Mouse (Mus musculus): Measurements from ENCODE around the gene 1110004F10Rik. TPM values are rescaled to one million over a fixed set of nuclear protein-coding genes. Genes with fewer than 3 reads are reported as not detected.
A peak's percentile ranks its signal among the peaks of the same experiment; 100 is the strongest.

The 1110004F10Rik gene
- polyA plus RNA-seq, 1 experiment: not detected

DNA sequence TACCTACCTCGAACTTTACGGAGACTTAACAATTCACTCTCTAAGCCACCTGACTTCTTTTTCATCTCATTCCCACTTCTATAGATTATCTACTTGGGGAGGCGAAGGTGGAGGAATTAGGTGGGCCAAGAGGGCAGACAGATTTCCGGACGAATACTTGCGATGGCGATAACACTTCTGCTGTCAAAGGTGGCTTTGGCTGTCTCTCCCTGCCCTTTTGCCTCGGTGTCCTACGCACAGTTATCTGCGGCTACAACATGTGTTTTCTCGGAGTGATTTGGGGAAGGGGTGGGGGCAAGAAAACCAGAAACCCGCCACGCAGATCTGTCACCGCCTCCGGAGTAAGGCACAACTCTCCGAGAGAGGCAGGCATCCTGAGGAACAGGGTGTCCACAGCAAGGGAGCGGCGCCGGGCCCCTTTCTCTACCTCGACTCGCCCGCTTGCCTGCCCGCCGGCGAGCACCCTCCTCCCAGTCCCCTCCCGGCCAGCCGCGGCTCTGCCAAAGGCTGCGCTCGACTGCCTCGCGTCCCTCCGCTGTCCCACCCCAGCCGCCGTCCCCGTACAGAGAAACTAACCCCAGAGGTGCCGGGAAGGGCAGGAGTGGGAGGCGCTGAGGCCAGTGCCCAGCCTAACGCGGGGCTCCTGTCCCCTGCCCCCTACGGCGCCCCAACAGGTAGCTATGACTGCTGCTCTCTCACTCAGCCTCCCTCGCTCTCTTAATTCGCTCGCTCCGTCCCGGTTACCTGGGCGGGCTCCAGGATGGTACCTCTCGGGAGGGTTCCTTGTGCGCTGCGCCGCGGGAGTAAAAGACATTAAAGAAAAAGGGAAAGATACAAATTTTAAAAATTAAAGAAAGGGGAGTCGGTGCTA lies 5.6 kb upstream of the 1110004F10Rik start:
- Histone ChIP-seq H3K4me1 (ENCODE audit: control insufficient read depth, insufficient read depth, low read length) (peaks cover 29% of the 10 kb centered on the region), H3K4me3 (ENCODE audit: insufficient read depth, low read depth, low read length) (peak overlapping the region; percentile 28), H3K27ac (ENCODE audit: insufficient read depth, low read depth, low read length) (no peak overlapping the region)
- TF ChIP-seq POLR2A (IDR thresholded peaks at IDR 0.05; ENCODE audit: insufficient read depth, low read depth, low read length) (no peak), CTCF (IDR thresholded peaks at IDR 0.05; ENCODE audit: insufficient read depth, low read depth, low read length) (no peak)
- under 1% methylated on average over 54 of the region's 54 CpGs for WGBS

- no peak for TF ChIP-seq POLR2A (IDR thresholded peaks at IDR 0.05; ENCODE audit: insufficient read depth, low read depth, low read length)
- no peak for TF ChIP-seq CTCF (IDR thresholded peaks at IDR 0.05; ENCODE audit: insufficient read depth, low read depth, low read length)
- Histone ChIP-seq H3K4me3 (ENCODE audit: insufficient read depth, low read depth, low read length) (peak overlapping the region; percentile 28), H3K27ac (ENCODE audit: insufficient read depth, low read depth, low read length) (no peak overlapping the region), H3K4me1 (ENCODE audit: control insufficient read depth, insufficient read depth, low read length) (peaks cover 32% of the 10 kb centered on the region)
- WGBS: under 1% methylated on average over 25 of the region's 25 CpGs
Measured at GRCm38 (mm10) chr7:116034282-116034758, 4.9 kb upstream of the 1110004F10Rik start.

GRCm38 (mm10) chr7:116035504-116035903 lies 3.7 kb upstream of the 1110004F10Rik start:
- TF ChIP-seq POLR2A (IDR thresholded peaks at IDR 0.05; ENCODE audit: insufficient read depth, low read depth, low read length) (no peak), CTCF (IDR thresholded peaks at IDR 0.05; ENCODE audit: insufficient read depth, low read depth, low read length) (no peak)
- H3K4me1 ChIP-seq (ENCODE audit: control insufficient read depth, insufficient read depth, low read length): peaks cover 40% of the 10 kb centered on the region
- H3K27ac ChIP-seq (ENCODE audit: insufficient read depth, low read depth, low read length): no peak overlapping the region
- no peak overlapping the region for H3K4me3 ChIP-seq (ENCODE audit: insufficient read depth, low read depth, low read length)
- 87% methylated on average over 4 of the region's 4 CpGs for WGBS

DNA sequence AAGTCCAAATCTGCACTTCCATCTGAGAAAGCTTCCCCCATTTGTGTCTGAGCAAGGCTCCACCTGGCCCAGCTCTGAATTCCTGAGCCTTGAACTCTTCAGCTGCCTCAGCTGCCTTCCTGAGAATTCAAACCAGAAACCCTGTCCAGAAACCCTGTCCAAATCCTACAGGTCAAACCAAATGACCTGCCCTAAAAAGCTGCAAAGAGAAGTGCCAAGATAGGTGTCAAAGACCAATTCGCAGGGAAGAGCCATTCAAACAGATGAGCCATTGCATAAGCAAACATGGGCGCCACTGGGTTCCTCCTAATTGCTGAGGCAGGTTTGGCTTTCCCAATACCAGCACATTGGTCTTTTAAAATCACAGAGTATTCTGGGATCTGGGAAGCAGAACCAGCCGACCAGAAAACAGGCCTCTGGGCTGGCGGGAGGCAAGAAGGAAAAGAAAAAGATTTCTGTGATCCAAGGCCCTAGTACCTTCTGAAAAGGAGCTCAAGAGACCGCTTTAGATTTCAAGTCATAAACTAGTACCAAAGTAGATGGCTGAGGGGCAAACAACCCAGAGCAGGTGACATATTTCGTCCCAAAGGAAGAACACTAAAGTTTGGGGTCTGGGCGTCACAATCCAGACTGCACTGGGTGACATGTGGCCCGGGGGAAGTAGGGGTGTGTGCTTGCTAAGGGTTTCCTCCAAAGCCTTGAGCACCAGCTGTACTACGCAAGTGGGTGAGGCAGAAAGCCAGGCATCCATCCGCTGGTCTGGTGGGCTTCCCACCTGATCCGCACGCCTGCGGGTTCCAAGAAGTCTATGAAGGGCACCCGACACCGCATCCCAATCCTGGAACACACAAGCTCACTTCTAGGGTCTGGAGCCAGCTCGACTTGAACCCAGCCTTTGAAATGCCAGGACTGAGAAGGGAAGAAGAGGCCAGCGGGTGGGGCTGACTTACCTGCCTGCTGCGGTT lies 2.3 kb upstream of the 1110004F10Rik start:
- Histone ChIP-seq H3K27ac (ENCODE audit: insufficient read depth, low read depth, low read length) (no peak overlapping the region), H3K4me1 (ENCODE audit: control insufficient read depth, insufficient read depth, low read length) (peaks cover 31% of the 10 kb centered on the region), H3K4me3 (ENCODE audit: insufficient read depth, low read depth, low read length) (no peak overlapping the region)
- TF ChIP-seq CTCF (IDR thresholded peaks at IDR 0.05; ENCODE audit: insufficient read depth, low read depth, low read length) (no peak), POLR2A (IDR thresholded peaks at IDR 0.05; ENCODE audit: insufficient read depth, low read depth, low read length) (no peak)
- WGBS: 81% methylated on average over 18 of the region's 18 CpGs

DNA sequence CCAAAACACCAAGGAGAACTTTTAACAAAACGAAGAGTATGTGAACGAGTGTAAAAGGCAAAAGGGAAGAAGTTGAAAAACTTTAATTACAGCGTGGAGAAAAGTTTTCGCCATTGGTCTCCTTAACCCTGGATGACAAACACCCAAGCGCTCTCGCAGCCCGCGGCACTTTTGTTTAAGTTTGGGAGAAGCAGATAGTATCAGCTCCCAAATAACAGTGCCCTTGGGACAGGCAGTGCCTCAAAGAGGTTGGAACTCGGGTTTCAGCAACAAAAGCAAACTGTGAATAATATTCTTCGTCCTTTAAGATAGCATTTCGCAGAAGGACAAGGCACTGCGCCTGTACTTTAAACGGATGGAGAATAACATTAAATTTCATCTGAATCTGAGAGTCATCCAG lies 1.2 kb upstream of the 1110004F10Rik start:
- H3K27ac ChIP-seq (ENCODE audit: insufficient read depth, low read depth, low read length): no peak overlapping the region
- TF ChIP-seq CTCF (IDR thresholded peaks at IDR 0.05; ENCODE audit: insufficient read depth, low read depth, low read length) (no peak), POLR2A (IDR thresholded peaks at IDR 0.05; ENCODE audit: insufficient read depth, low read depth, low read length) (no peak)
- H3K4me1 ChIP-seq (ENCODE audit: control insufficient read depth, insufficient read depth, low read length): peaks cover 26% of the 10 kb centered on the region
- no peak overlapping the region for H3K4me3 ChIP-seq (ENCODE audit: insufficient read depth, low read depth, low read length)
- 49% methylated on average over 13 of the region's 13 CpGs for WGBS

GRCm38 (mm10) chr7:116038511-116038910 lies 686 bp upstream of the 1110004F10Rik start, which contains the start of gene Sox6:
TSS of gene Sox6 (minus strand) at chr7:116038796.
- TF ChIP-seq POLR2A (IDR thresholded peaks at IDR 0.05; ENCODE audit: insufficient read depth, low read depth, low read length): no peak
- no peak for TF ChIP-seq CTCF (IDR thresholded peaks at IDR 0.05; ENCODE audit: insufficient read depth, low read depth, low read length)
- Histone ChIP-seq H3K4me3 (ENCODE audit: insufficient read depth, low read depth, low read length) (peak within 1 kb of the TSS; percentile 45), H3K4me1 (ENCODE audit: control insufficient read depth, insufficient read depth, low read length) (peaks cover 24% of the 10 kb centered on the region), H3K27ac (ENCODE audit: insufficient read depth, low read depth, low read length) (no peak within 1 kb of the TSS)
- 28% methylated on average over 11 of the region's 11 CpGs for whole genome bisulfite sequencing

DNA sequence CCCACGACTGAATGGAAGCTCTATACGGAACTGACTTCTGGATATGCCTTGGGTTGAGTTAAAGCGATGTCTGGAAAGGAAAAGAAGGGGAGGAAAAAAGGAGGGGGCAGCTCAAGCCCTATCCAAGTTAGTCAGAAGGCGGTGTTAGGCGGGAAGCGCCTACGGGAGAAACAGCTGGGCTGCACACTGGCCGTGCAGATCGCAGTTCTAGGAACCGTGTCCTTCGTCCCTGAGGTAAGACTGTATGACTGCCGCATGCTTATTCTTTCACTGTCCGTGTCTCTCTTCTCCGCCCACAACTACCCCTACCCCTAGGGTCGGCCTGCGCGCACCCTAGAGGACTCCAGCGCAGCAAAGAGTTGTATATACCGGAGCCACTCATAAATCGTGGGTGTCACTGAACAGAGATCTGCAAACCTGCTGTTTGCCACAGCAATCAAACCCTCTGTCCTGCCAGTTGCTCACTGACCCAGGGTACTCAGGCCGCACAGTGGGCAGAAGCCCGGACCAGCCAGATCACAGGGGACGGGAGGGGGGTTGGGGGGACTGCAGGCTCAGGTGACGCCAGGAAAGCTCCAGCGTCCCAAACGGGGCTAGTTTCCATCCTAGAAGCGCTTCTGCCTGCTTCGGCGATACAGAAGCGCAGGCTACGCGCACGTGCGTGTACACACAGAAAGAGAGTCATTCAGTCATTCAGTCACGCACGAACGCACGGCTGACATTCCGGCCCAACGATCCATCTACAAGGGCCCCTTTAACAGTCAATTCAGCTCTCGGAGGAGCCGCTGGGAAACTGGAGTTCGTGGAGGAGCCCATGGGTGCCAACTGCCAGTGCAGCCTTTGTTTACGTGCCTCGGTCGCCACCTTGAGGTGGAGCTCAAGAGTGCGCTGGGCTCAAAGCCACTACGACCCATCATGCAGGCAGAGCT lies 605 bp downstream of the 1110004F10Rik start:
- TF ChIP-seq CTCF (IDR thresholded peaks at IDR 0.05; ENCODE audit: insufficient read depth, low read depth, low read length) (peak; percentile 92), POLR2A (IDR thresholded peaks at IDR 0.05; ENCODE audit: insufficient read depth, low read depth, low read length) (no peak)
- H3K4me1 ChIP-seq (ENCODE audit: control insufficient read depth, insufficient read depth, low read length): peaks cover 11% of the 10 kb centered on the region
- H3K27ac ChIP-seq (ENCODE audit: insufficient read depth, low read depth, low read length): no peak overlapping the region
- WGBS: under 1% methylated on average over 48 of the region's 48 CpGs
- H3K4me3 ChIP-seq (ENCODE audit: insufficient read depth, low read depth, low read length): peak overlapping the region; percentile 45

Data from olfactory bulb, adult 2 months (tissue).